Mouse (Mus musculus): ENCODE data around the gene Ltbp4.

Ltbp4 gene

DNA sequence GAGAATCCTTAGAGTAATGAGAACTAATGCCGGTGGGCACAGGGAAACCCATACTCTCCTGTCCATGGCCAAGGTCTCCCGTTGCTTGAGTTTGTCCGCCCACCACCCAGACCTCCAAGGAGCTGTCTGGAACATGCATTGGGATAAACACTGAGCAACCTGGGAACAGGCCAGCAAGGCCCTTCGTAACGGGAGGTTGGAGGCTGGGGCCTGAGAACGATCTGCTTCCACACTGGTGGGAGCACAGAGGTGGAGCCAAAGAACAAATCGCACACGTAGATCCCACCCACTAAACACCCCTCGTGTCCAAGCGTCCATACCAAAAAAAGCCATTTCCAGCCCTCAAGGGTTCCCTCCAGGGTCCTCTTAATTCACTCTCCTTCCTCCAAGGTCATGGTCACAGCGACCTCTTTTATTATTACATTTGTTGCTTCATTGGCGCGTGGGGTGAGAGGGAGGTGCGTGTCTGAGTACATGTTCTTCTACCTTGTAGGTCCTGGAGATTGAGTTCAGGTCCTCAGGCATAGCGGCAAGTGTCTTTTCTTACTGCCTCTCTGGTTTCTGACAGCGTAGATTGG lies 39.4 kb downstream of the Ltbp4 start:
- DNase-seq (ENCODE audit: low read depth), result no peak

GRCm38 (mm10) chr7:27296518-27296917 lies 41.0 kb downstream of the Ltbp4 start:
- DNase-seq (ENCODE audit: low read depth), result no peak

- DNase-seq (ENCODE audit: low read depth), result no peak
These were observed 41.5 kb downstream of the Ltbp4 start for GRCm38 (mm10) chr7:27295956-27296355.

GRCm38 (mm10) chr7:27291795-27292466 lies 45.6 kb downstream of the Ltbp4 start:
- DNase-seq (ENCODE audit: low read depth), result no peak

GRCm38 (mm10) chr7:27290555-27290954 lies 46.9 kb downstream of the Ltbp4 start:
- DNase-seq (ENCODE audit: low read depth), result no peak

- no peak for DNase-seq (ENCODE audit: low read depth)
These were observed 48.8 kb downstream of the Ltbp4 start for GRCm38 (mm10) chr7:27288732-27289131.

GRCm38 (mm10) chr7:27285698-27286066 lies 51.8 kb downstream of the Ltbp4 start:
- DNase-seq (ENCODE audit: low read depth), result peak; percentile 55

DNA sequence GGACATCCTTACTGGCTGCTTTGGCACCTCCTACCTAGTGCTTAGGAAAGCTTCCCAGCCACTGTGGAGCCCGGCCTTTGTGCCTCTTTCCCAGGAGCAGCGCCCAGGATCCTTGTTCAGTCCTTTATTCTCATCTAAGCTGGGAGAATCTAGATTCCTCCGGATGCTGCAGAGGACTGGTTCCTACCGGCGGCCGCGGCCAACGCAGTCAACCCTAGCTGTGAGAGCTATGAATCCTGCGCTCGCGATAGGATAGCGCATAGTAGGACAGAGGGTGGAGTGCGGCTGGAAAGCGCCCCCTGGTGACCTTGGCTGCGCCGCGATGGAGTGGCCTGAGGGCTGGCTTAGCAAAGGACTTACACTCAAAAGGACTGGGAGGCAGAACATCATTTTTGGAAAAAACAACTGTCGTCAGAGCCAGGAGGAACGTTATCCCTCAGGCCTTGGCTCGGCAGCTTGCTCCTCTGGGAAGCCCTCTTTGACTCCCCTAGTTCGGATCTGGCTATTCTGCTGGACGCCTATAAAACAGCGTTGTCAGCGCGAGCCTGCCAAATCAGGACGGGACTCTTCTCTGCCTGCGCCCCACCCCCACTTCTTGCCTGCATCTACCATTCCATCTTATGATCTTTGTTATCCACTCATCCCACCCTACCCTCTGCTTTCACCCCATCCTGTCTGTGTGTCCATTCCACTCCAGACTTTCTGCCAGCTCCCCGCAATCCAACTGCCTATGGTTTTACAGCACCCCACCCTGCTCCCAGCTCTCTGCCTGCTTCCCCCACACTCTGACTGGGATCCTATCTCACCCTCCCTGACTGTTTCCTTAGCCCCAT lies 52.4 kb downstream of the Ltbp4 start:
- DNase-seq (ENCODE audit: low read depth), result no peak

DNA sequence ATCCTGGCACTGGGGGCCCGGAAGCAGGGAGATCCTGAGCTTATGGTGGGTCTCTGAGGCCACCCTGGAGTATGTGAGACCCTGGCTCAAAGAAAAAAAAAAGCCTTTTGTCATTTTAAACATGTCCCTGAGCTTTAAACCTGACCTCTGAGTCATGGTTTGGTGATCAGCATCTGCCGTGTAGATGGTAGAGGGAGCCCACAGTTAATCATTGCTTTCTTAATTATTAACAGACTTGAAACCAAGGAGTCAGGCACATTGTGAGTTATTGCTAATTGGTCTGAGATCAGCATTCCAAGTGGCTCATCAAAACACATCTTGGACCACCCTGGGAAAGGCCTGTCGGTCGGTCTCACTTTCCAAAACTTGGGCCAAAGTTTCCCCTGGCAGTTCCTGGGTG lies 55.3 kb downstream of the Ltbp4 start:
- DNase-seq (ENCODE audit: low read depth), result no peak

DNA sequence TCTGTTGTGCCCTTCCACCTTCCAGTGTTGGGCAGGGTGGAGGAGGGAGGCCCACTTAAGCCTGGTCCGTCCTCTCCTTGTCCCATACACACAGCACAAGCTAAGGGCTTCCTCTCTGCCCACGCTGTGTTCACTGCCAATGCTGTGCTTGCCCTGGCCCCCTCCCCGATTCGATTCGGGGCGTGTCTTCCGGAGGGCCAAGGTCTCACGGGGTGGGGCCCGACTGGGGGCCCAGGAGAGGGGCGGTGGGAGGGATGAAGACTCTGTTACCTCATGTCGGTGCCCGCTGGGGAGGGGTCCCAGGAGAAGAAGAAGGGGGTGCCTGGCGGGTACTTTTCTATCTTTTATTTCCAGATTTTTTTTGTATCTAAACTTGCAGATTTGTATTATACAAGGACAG lies 55.8 kb downstream of the Ltbp4 start:
- no peak for DNase-seq (ENCODE audit: low read depth)

DNA sequence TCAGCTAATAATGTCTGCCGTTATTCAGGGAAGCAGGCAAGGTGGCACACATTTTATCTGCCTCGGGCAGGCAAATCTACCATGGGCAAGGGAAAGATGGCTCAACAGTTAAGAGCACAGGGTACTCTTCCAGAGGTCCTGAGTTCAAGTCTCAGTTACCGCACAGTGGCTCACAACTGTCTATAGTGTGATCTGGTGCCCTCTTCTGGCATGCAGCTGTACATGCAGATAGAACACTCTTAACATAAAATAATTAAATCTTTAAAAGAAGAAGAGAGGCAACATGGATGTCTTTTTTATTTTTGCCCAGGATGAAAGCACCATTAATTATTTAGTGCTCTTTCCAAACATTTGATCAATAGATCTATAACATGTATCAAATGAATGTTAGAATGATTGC lies 60.3 kb downstream of the Ltbp4 start:
- no peak for DNase-seq (ENCODE audit: low read depth)

DNA sequence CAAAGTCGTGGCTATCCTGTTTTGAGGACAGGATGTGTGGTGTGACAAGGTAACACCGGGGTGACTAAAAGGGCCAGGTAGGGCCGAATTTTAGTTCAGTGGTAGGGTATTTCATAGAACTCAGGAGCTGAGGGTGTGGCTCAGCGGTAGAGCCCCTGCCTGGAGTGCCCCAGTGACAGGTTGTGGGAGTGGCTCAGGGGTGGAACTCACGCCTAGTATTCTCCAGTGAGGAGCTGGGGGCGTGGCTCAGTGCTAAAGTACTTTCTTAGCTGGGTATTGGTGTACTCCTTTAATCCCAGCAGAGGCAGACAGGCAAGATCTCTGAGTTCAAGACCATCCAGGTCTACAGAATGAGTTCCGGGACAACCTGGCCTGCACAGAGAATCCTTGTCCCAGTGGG lies 61.5 kb downstream of the Ltbp4 start:
- peak; percentile 55 for DNase-seq (ENCODE audit: low read depth)

GRCm38 (mm10) chr7:27274916-27275315 lies 62.6 kb downstream of the Ltbp4 start:
- DNase-seq (ENCODE audit: low read depth), result no peak

DNA sequence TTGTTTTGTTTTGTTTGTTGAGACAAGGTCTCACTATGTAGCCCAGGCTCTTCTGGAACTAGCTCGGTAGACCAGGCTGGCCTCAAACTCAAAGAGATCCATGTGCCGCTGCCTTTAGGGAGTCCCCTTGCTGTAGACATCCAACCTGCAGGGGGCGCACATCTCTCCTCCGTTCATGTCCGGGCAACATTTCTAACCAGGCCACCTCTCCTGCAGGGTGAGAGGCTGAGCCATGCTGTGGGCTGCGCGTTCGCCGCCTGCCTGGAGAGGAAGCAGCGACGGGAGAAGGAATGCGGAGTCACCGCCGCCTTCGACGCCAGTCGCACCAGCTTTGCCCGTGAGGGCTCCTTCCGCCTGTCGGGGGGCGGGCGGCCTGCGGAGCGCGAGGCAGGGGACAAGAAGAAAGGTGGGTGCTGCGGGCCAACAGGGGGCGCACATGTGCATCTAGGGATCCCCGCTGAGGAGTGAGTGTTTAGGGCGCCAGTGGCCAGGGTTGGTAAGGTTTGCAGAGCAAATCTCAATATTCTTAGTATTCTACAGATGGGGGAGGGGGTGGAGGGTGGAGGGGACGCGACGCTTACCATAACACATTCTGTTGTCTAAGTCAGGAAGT lies 63.6 kb downstream of the Ltbp4 start:
- peak; percentile 71 for DNase-seq (ENCODE audit: low read depth)

- DNase-seq (ENCODE audit: low read depth), result no peak
These were observed 66.1 kb downstream of the Ltbp4 start for GRCm38 (mm10) chr7:27271423-27271822.

DNA sequence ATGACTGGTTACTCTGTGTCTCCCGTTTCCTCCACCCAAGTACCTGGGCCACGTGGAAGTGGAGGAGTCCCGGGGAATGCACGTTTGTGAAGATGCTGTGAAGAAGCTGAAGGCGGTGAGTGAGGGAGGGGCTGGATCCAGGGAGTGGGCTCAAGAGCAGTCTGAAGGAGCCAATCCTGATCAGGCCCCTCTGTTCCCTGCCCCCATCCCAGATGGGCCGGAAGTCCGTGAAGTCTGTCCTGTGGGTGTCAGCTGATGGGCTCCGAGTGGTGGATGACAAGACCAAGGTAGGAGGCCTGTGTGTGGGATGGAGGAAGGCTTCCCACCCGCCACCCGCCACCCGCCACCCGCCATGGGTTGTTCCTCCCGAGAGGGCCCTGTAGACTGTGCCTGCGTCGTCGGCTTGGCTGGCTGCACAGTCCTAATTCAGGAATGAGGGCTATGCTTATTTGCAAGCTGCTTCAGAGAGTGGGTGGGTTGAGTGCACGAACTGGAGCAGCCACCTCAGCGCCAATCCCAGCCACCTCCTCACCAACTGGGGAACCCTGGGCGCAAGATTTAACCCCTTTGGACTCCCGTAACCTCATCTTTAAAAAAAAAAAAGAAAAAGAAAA lies 70.9 kb downstream of the Ltbp4 start:
- no peak for DNase-seq (ENCODE audit: low read depth)

DNA sequence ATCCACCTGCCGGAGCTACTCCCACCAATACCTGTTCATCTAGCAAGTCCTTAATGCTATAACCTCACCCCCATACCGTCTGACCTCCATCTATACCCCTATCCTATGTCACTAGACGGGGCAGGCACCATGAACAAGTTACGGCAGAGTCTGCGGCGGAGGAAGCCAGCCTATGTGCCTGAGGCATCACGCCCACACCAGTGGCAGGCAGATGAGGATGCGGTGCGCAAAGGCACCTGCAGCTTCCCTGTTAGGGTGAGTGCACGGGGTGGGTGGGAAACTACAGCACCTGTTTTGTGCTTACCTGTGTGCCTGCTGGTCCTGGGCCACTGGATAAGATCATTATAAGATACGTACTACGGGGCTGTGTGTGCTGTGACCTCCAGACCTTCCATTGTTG lies 72.7 kb downstream of the Ltbp4 start:
- DNase-seq (ENCODE audit: low read depth), result no peak

GRCm38 (mm10) chr7:27261888-27262287 lies 75.6 kb downstream of the Ltbp4 start:
- DNase-seq (ENCODE audit: low read depth), result no peak

DNA sequence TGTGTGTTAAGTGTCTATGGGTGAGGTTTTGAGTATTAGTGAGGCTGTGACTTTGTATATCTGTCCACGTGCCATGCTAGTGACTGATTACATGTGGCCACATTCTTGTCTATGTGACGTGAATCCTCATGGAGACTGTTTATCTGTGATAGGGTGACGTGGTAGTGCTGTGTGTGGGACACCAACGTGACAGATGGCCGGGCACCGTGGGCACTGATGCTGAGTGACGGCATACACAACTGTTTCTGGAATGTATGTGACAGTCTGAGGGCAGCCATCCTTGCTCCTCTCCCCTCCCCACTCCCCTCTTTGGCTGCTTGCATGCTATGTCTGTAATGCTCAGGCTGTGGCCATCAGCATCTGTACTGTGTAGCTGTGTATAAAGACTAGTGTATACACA lies 76.6 kb downstream of the Ltbp4 start:
- no peak for DNase-seq (ENCODE audit: low read depth)

GRCm38 (mm10) chr7:27259771-27260170 lies 77.7 kb downstream of the Ltbp4 start:
- DNase-seq (ENCODE audit: low read depth), result no peak

DNA sequence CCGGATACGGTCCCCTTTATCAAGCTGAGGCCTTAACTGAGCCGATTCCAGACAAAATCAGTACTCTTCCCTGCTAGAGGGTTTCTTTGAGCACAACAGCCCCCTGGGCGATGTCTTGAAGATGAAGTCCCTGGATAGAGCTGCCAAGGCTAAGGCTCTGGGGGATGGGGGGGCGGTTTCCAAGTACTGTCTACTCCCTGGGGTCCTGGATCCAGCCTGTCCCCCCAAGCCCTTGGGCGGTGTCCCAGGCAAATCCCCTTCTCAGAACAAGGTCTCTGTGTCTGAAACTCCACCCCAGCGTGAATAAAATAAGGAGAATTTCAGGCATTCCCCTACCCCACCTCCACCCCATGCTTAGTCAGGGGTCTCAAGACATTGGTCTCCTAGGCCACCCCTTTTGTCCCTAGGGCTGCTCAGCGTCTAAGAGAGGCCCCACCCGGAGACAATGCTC lies 78.2 kb downstream of the Ltbp4 start:
- DNase-seq (ENCODE audit: low read depth), result no peak

- DNase-seq (ENCODE audit: low read depth), result peak; percentile 90
These were observed 79.1 kb downstream of the Ltbp4 start, which contains the start of gene Numbl for GRCm38 (mm10) chr7:27258205-27258899. Numbl (plus strand) TSS chr7:27258433.
